Mouse (Mus musculus) hindbrain, embryonic 15.5 days (tissue): ENCODE results near the gene Vmn2r65. TPM values are rescaled to one million over a fixed set of nuclear protein-coding genes. Genes with fewer than 3 reads are reported as not detected.

Experiments used
- ATAC-seq: fragments of 200-750 bp; cut with Nextera tagmentation; 2 replicates; pipeline ENCODE4 v1.8.0; 2017; ENCODE audit warnings: low read depth, moderate number of reproducible peaks, moderate TSS enrichment; ENCODE audit not compliant: low FRiP score
- H3K27ac ChIP-seq: fragments of 300-500 bp; sonication (generic); replicated peaks from 2 replicates; pipeline ENCODE4 v1.5.1; 2015; ENCODE audit warnings: mild to moderate bottlenecking, inconsistent platforms
- H3K27me3 ChIP-seq: fragments of 300-500 bp; sonication (generic); 2 replicates; pipeline ENCODE4 v1.6.1; 2015; ENCODE audit warnings: control low read depth, inconsistent platforms
- H3K36me3 ChIP-seq: fragments of 300-500 bp; sonication (generic); 2 replicates; pipeline ENCODE4 v1.6.1; 2015; ENCODE audit warnings: control low read depth, inconsistent platforms
- H3K4me1 ChIP-seq: fragments of 300-500 bp; sonication (generic); replicated peaks from 2 replicates; pipeline ENCODE4 v1.6.1; 2015; ENCODE audit warnings: control low read depth, inconsistent platforms
- H3K4me2 ChIP-seq: fragments of 300-500 bp; sonication (generic); 2 replicates; pipeline ENCODE4 v1.6.1; 2015; ENCODE audit warnings: moderate library complexity, mild to moderate bottlenecking, inconsistent platforms
- H3K4me3 ChIP-seq: fragments of 300-500 bp; sonication (generic); 2 replicates; pipeline ENCODE4 v1.5.1; 2015; ENCODE audit warnings: mild to moderate bottlenecking, inconsistent platforms
- H3K9ac ChIP-seq: fragments of 300-500 bp; sonication (generic); 2 replicates; pipeline ENCODE4 v1.6.1; 2015; ENCODE audit warnings: inconsistent platforms
- H3K9me3 ChIP-seq: fragments of 300-500 bp; sonication (generic); 2 replicates; pipeline ENCODE4 v1.6.1; 2016; ENCODE audit warnings: control low read depth, inconsistent platforms
- WGBS: fragments of 180-500 bp; shearing (Covaris S2); methylation state at CpG from one replicate; pipeline ENCODE4 v1.1.7; 2015; 5-methylcytosine and 5-hydroxymethylcytosine counted together
- polyA plus RNA-seq: library from polyadenylated mRNA; unstranded; fragments of >200 nt; fragmentation: Nextera tagmentation; extraction: Ambion mirVana; gene quantifications from 2 replicates; pipeline ENCODE4 v1.2.1, GENCODE M21; 2015

Vmn2r65 gene
- not detected in 2 replicates for polyA plus RNA-seq

GRCm38 (mm10) chr7:84964015-84964414, at the start of gene Vmn2r65:
TSS of gene Vmn2r65 (minus strand) at chr7:84964115.
- WGBS, result 40% methylated on average over 1 of the region's 1 CpGs
- Histone ChIP-seq H3K9ac (no peak within 1 kb of the TSS), H3K4me1 (no peaks in the 10 kb centered on the region), H3K4me3 (no peak within 1 kb of the TSS), H3K4me2 (no peak within 1 kb of the TSS), H3K9me3 (no peaks in the 10 kb centered on the region), H3K27ac (no peak within 1 kb of the TSS), H3K36me3 (no peaks in the 10 kb centered on the region), H3K27me3 (no peaks in the 10 kb centered on the region)
- ATAC-seq, result no peak

GRCm38 (mm10) chr7:85012168-85012567, 48.3 kb upstream of the Vmn2r65 start, which contains the start of gene Vmn2r66:
TSS of gene Vmn2r66 (minus strand) at chr7:85012268.
- Histone ChIP-seq H3K4me2 (no peak within 1 kb of the TSS), H3K27me3 (no peaks in the 10 kb centered on the region), H3K27ac (no peak within 1 kb of the TSS), H3K36me3 (no peaks in the 10 kb centered on the region), H3K4me1 (no peaks in the 10 kb centered on the region), H3K9me3 (no peaks in the 10 kb centered on the region), H3K4me3 (no peak within 1 kb of the TSS), H3K9ac (no peak within 1 kb of the TSS)
- ATAC-seq, result no peak
- 89% methylated on average over 1 of the region's 1 CpGs for WGBS

- WGBS, result 76% methylated on average over 2 of the region's 2 CpGs
- ATAC-seq, result no peak
- H3K9ac ChIP-seq, result no peak overlapping the region
Observed at GRCm38 (mm10) chr7:84996694-84997093, 32.8 kb upstream of the Vmn2r65 start.

More at GRCm38 (mm10) chr7:84996694-84997093, 32.8 kb upstream of the Vmn2r65 start:
- Histone ChIP-seq H3K4me2 (no peak overlapping the region), H3K9me3 (no peaks in the 10 kb centered on the region), H3K27me3 (no peaks in the 10 kb centered on the region), H3K27ac (no peak overlapping the region), H3K4me3 (no peak overlapping the region), H3K4me1 (no peaks in the 10 kb centered on the region), H3K36me3 (no peaks in the 10 kb centered on the region)

Other genes with a start within 250 kb of the Vmn2r65 start
- not detected in 2 replicates for gene Olfr291, start 110.6 kb downstream of the Vmn2r65 start, polyA plus RNA-seq
- not detected in 2 replicates for gene Vmn2r66, start 48.2 kb upstream of the Vmn2r65 start, polyA plus RNA-seq
- gene Vmn2r67, start 191.9 kb upstream of the Vmn2r65 start, polyA plus RNA-seq, result not detected in 2 replicates